Mouse (Mus musculus) forebrain, embryonic 11.5 days (tissue): ENCODE results near the gene Olfr522. TPM values are rescaled to one million over a fixed set of nuclear protein-coding genes. Genes with fewer than 3 reads are reported as not detected.
A peak's percentile ranks its signal among the peaks of the same experiment; 100 is the strongest.

ENCODE experiments used
- ATAC-seq: fragments of 200-750 bp; cut with Nextera tagmentation; replicated peaks from 2 replicates; pipeline ENCODE4 v1.8.0; 2017; ENCODE audit warnings: moderate TSS enrichment; ENCODE audit not compliant: low FRiP score
- DNase-seq: peaks from one replicate; pipeline ENCODE4 v3.0.0-alpha.2; 2017; ENCODE audit warnings: low spot score
- H3K27ac ChIP-seq: fragments of 300-500 bp; sonication (generic); 2 replicates; pipeline ENCODE4 v1.5.1; 2014; ENCODE audit warnings: low read depth, low read length
- H3K27me3 ChIP-seq: fragments of 300-500 bp; sonication (generic); 2 replicates; pipeline ENCODE4 v1.6.1; 2014; ENCODE audit warnings: mild to moderate bottlenecking, low read length, mixed read lengths; ENCODE audit not compliant: control insufficient read depth, insufficient read depth
- H3K36me3 ChIP-seq: fragments of 300-500 bp; sonication (generic); 2 replicates; pipeline ENCODE4 v1.6.1; 2014; ENCODE audit warnings: mild to moderate bottlenecking, low read length, moderate library complexity, mixed read lengths; ENCODE audit not compliant: control insufficient read depth, insufficient read depth
- H3K4me1 ChIP-seq: fragments of 300-500 bp; sonication (generic); replicated peaks from 2 replicates; pipeline ENCODE4 v1.6.1; 2014; ENCODE audit warnings: low read length, mixed read lengths; ENCODE audit not compliant: control insufficient read depth, insufficient read depth
- H3K4me2 ChIP-seq: fragments of 300-500 bp; sonication (generic); 2 replicates; pipeline ENCODE4 v1.6.1; 2014; ENCODE audit warnings: low read depth, mild to moderate bottlenecking, low read length, moderate library complexity, mixed read lengths; ENCODE audit not compliant: severe bottlenecking
- H3K4me3 ChIP-seq: fragments of 300-500 bp; sonication (generic); 2 replicates; pipeline ENCODE4 v1.5.1; 2014; ENCODE audit warnings: low read depth, low read length
- H3K9ac ChIP-seq: fragments of 300-500 bp; sonication (generic); 2 replicates; pipeline ENCODE4 v1.6.1; 2014; ENCODE audit warnings: low read length
- H3K9me3 ChIP-seq: fragments of 300-500 bp; sonication (generic); 2 replicates; pipeline ENCODE4 v1.6.1; 2016; ENCODE audit warnings: low read length, mixed read lengths; ENCODE audit not compliant: control insufficient read depth
- WGBS: fragments of 180-500 bp; shearing (Covaris S2); extraction: QIAGEN DNeasy Blood & Tissue Kit; methylation state at CpG from one replicate; pipeline ENCODE4 v1.1.7; 2014; 5-methylcytosine and 5-hydroxymethylcytosine counted together
- polyA plus RNA-seq: library from polyadenylated mRNA; unstranded; fragments of >200 nt; fragmentation: Nextera tagmentation; extraction: Ambion mirVana; gene quantifications from 2 replicates; pipeline ENCODE4 v1.2.1, GENCODE M21; 2014

Olfr522 gene
- not detected in 2 replicates for polyA plus RNA-seq

DNA sequence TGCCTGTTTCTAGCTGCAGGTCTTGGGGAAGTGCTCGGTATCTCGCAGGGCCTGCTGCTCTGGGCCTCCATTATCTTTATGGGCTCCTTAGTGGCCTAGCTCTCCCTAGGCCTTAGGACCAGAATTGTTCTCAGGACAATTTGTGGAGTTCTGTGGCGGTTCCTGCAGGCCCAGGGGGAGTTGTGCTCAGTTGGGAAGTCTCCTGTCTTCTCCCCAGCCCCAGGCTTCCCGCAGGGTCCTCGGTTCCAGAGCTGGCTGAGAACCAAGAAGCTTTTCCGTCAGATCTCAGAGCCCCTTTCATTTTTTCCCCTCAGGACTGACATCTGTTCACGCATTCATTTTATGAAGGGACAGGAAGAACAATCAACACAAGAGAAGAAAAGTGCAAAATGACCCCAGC, at the start of gene Olfr522:
Gene Olfr522, minus strand, starts transcription at position 101 of the 400 bp plus-strand sequence.
- no peaks in the 10 kb centered on the region for H3K36me3 ChIP-seq
- H3K9ac ChIP-seq, result no peak within 1 kb of the TSS
- DNase-seq, result no peak
- no peaks in the 10 kb centered on the region for H3K27me3 ChIP-seq
- H3K4me2 ChIP-seq, result no peak within 1 kb of the TSS
- ATAC-seq, result no peak
- no peak within 1 kb of the TSS for H3K27ac ChIP-seq
- no peak within 1 kb of the TSS for H3K4me3 ChIP-seq
- H3K9me3 ChIP-seq, result no peaks in the 10 kb centered on the region
- 75% methylated on average over 7 of the region's 7 CpGs for WGBS
- no peaks in the 10 kb centered on the region for H3K4me1 ChIP-seq

DNA sequence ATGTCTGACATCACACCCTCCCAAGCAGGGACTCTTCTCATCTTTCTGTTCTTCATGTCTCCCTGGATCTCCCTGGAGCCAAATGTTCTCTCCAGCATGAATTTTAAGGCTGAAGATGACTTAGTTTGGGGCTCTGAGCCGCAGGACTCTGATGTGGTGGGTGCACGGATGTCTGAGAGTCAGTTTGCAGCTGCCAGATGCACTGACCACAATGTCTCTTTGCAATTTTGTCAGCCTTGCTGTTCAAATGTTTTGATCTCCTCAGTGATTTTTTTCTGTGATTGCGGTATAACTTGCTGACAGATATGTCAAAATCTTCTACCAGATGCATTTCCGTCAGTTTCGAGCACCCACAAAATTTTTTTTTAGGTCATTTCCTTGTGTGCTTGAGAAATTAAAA, 49.3 kb upstream of the Olfr522 start:
- WGBS, result 90% methylated on average over 5 of the region's 5 CpGs
- DNase-seq, result no peak
- no peak overlapping the region for H3K27ac ChIP-seq
- no peak overlapping the region for H3K4me2 ChIP-seq
- no peaks in the 10 kb centered on the region for H3K9me3 ChIP-seq
- H3K9ac ChIP-seq, result no peak overlapping the region
- no peaks in the 10 kb centered on the region for H3K36me3 ChIP-seq
- no peak overlapping the region for H3K4me3 ChIP-seq
- no peaks in the 10 kb centered on the region for H3K27me3 ChIP-seq
- no peaks in the 10 kb centered on the region for H3K4me1 ChIP-seq
- no peak for ATAC-seq

DNA sequence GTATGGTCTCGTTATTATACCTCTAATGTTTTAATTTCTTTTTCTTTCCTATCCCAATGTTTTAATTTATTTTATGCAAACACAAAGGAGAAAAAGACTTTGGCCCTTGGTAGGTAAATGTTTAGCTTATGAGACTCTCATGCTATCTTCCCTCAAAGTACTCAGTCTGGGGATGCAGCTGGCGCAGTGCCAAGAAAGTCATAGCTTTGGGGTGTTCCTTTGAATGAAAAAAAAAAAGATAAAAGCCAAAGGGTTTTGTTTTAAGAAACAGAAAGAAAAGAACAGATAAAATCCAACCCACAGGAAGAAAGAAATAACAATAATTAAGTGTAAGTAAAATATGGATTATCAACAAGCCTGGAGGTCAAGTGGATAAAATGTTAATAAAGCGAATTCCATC, 44.1 kb upstream of the Olfr522 start:
- H3K9me3 ChIP-seq, result no peaks in the 10 kb centered on the region
- H3K4me1 ChIP-seq, result no peaks in the 10 kb centered on the region
- no peak overlapping the region for H3K27ac ChIP-seq
- no peak overlapping the region for H3K9ac ChIP-seq
- no peaks in the 10 kb centered on the region for H3K36me3 ChIP-seq
- WGBS, result 86% methylated on average over 3 of the region's 3 CpGs
- H3K27me3 ChIP-seq, result no peaks in the 10 kb centered on the region
- H3K4me3 ChIP-seq, result no peak overlapping the region
- H3K4me2 ChIP-seq, result no peak overlapping the region
- no peak for ATAC-seq
- DNase-seq, result no peak

DNA sequence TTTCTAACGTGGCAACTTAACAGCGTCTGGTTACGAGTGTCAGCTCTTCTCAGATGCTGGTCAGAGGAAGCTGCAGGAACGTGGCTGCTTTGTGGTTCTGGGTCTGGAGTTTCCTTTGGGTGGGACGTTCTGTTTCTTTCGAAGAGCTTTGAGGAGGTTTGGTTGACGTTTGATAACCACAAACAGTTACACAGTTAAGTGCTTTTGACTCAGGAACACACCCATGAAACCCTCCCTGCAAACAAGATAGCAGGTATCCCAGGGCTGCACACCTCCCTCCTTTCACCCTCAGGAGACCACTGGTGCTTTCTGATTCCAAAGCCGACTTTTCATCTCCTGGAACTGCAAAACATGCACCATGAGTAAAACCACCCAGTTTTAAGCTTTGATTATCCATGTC, 43.6 kb upstream of the Olfr522 start:
- Histone ChIP-seq H3K27me3 (no peaks in the 10 kb centered on the region), H3K36me3 (no peaks in the 10 kb centered on the region), H3K9ac (no peak overlapping the region), H3K4me2 (no peak overlapping the region), H3K9me3 (no peaks in the 10 kb centered on the region), H3K27ac (no peak overlapping the region), H3K4me3 (no peak overlapping the region), H3K4me1 (no peaks in the 10 kb centered on the region)
- DNase-seq (peak; percentile 22), ATAC-seq (no peak)
- 76% methylated on average over 8 of the region's 8 CpGs for WGBS

DNA sequence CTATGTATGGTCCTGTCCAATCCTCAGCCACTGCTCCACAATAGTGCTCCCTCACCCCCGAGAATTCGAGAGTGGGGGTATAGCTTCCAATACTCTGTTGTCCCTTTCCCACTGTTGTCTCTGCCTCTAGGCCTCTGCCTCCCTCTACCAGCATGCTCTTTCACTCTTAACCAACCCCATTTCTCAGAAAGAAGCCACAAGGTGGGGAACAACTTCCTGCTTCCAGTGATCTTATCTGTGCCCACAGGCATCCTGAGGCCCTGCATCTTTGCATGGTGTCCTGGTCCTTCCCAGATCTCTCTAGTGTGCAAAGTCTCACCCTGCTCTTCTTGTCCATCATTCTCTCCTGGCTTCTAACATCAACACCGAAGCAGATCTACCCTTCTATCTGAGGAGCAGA, 42.3 kb upstream of the Olfr522 start:
- Histone ChIP-seq H3K4me3 (no peak overlapping the region), H3K9me3 (no peaks in the 10 kb centered on the region), H3K36me3 (no peaks in the 10 kb centered on the region), H3K4me2 (no peak overlapping the region), H3K27me3 (no peaks in the 10 kb centered on the region), H3K27ac (no peak overlapping the region), H3K9ac (no peak overlapping the region), H3K4me1 (no peaks in the 10 kb centered on the region)
- 84% methylated on average over 3 of the region's 3 CpGs for WGBS
- ATAC-seq (no peak), DNase-seq (no peak)

DNA sequence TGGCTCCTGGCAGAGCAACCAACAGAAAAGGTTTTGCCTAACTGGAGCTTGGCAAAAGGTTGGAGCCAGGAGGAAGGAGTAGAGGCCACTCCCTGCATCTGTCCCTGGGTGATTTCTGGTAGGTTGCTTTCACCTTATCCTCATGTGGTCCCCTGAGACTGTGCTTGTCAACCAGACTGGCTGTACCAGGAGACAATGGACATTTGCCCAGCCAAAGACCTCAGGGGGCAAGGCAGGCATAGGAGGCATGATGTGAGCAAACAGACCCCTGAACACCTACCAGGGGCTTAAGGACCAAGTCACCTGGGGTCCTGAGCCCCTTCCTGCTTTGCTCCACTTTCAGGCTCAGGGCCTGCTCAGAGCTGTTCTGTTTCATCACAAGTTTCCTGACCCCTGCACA, 41.3 kb upstream of the Olfr522 start, which contains the start of gene Olfr524:
Gene Olfr524, minus strand, starts transcription at position 101 of the 400 bp plus-strand sequence.
- H3K27me3 ChIP-seq, result no peaks in the 10 kb centered on the region
- no peak within 1 kb of the TSS for H3K4me2 ChIP-seq
- H3K27ac ChIP-seq, result no peak within 1 kb of the TSS
- no peak within 1 kb of the TSS for H3K9ac ChIP-seq
- H3K4me3 ChIP-seq, result no peak within 1 kb of the TSS
- DNase-seq (peak; percentile 40), ATAC-seq (no peak)
- no peaks in the 10 kb centered on the region for H3K9me3 ChIP-seq
- no peaks in the 10 kb centered on the region for H3K4me1 ChIP-seq
- H3K36me3 ChIP-seq, result no peaks in the 10 kb centered on the region

DNA sequence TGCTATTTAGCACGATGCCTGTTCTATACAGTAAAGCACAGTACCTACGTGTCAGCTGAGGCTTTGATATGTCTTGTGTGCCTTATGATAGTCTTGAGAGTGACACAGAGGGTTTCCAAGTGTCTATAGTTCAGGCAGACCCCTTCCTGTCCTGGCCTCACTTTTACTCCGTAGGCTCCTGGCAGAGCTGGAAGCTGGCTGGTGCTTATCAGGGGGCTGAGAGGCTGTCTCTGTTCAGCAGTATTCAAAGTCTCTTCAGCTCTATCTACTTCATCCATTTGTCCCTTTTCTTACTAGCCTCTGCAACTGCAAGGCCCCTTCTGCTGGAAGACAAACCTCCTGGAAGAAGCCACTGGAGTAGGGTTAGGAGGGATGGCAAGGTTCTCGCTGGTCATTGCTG, 36.5 kb upstream of the Olfr522 start:
- no peaks in the 10 kb centered on the region for H3K27me3 ChIP-seq
- H3K4me3 ChIP-seq, result no peak overlapping the region
- 90% methylated on average over 4 of the region's 4 CpGs for WGBS
- H3K36me3 ChIP-seq, result no peaks in the 10 kb centered on the region
- no peak overlapping the region for H3K4me2 ChIP-seq
- no peak overlapping the region for H3K27ac ChIP-seq
- H3K9ac ChIP-seq, result no peak overlapping the region
- no peaks in the 10 kb centered on the region for H3K4me1 ChIP-seq
- H3K9me3 ChIP-seq, result no peaks in the 10 kb centered on the region
- ATAC-seq (no peak), DNase-seq (peak; percentile 19)

DNA sequence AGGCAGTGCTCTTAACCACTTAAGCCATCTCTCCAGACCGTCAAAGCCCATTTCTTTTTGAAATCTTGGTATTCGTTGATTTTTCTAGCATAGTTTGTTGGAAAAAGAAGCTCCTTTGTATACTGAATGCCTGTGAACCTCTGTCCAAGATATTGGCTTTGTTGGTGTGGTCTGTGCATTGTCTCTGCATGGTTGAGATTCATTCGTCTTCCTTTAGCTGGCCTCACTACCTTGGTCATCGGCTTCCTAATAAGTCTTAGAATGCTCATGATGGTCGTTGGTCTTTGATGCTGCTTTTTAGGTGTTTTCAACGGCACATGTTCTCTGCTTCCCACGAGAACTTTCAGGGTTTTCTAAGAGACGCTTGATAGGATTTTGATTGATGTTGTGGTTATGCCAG, 31.4 kb upstream of the Olfr522 start:
- no peaks in the 10 kb centered on the region for H3K27me3 ChIP-seq
- H3K27ac ChIP-seq, result no peak overlapping the region
- 87% methylated on average over 8 of the region's 8 CpGs for WGBS
- no peak overlapping the region for H3K9ac ChIP-seq
- H3K36me3 ChIP-seq, result no peaks in the 10 kb centered on the region
- no peaks in the 10 kb centered on the region for H3K4me1 ChIP-seq
- H3K4me2 ChIP-seq, result no peak overlapping the region
- H3K9me3 ChIP-seq, result no peaks in the 10 kb centered on the region
- ATAC-seq (no peak), DNase-seq (no peak)
- H3K4me3 ChIP-seq, result no peak overlapping the region

DNA sequence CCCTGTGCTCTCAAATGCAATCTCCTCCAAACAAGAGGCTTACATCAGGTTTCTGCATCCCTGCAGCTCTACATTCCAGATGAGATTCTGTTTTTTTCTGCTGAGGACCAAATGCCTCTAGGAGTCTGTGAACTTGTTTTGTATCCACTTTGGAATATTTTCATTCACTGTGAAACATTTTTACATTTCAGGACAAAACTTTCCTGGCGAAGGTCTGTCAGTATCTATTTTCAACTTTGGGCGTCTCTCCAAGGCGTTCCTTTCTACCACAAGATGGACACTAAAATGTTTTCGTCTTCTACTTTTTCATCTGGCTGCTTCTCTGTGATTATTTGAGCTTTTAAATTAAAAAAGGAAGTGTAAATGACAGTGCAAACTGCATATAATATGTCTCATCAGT, 29.5 kb upstream of the Olfr522 start:
- Histone ChIP-seq H3K27me3 (no peaks in the 10 kb centered on the region), H3K36me3 (no peaks in the 10 kb centered on the region), H3K4me3 (no peak overlapping the region), H3K9me3 (no peaks in the 10 kb centered on the region), H3K4me2 (no peak overlapping the region), H3K9ac (no peak overlapping the region), H3K27ac (no peak overlapping the region), H3K4me1 (no peaks in the 10 kb centered on the region)
- 92% methylated on average over 4 of the region's 4 CpGs for WGBS
- ATAC-seq, result no peak
- DNase-seq, result no peak
